Mouse (Mus musculus) midbrain, postnatal 0 days (tissue): ENCODE measurements around the gene Extl1. TPM values are rescaled to one million over a fixed set of nuclear protein-coding genes. Genes with fewer than 3 reads are reported as not detected.

Experiments used
- ATAC-seq: fragments of 200-750 bp; cut with Nextera tagmentation; 2 replicates; pipeline ENCODE4 v1.8.0; 2017; ENCODE audit warnings: moderate number of reproducible peaks, mild to moderate bottlenecking, moderate TSS enrichment, moderate library complexity; ENCODE audit not compliant: low FRiP score
- DNase-seq: peaks from one replicate; pipeline ENCODE4 v3.0.0-alpha.2; 2015; ENCODE audit warnings: low spot score
- H3K27ac ChIP-seq: fragments of 300-500 bp; sonication (generic); 2 replicates; pipeline ENCODE4 v1.5.1; 2014; ENCODE audit warnings: low read depth, mild to moderate bottlenecking, low read length, mixed read lengths
- H3K27me3 ChIP-seq: fragments of 300-500 bp; sonication (generic); 2 replicates; pipeline ENCODE4 v1.6.1; 2014; ENCODE audit warnings: low read length, control low read depth, mixed read lengths; ENCODE audit not compliant: insufficient read depth
- H3K36me3 ChIP-seq: fragments of 300-500 bp; sonication (generic); 2 replicates; pipeline ENCODE4 v1.6.1; 2014; ENCODE audit warnings: low read length, control low read depth, mixed read lengths; ENCODE audit not compliant: insufficient read depth
- H3K4me1 ChIP-seq: fragments of 300-500 bp; sonication (generic); 2 replicates; pipeline ENCODE4 v1.6.1; 2014; ENCODE audit warnings: mild to moderate bottlenecking, control low read depth, antibody characterized with exemption, low read length, mixed read lengths; ENCODE audit not compliant: insufficient read depth
- H3K4me2 ChIP-seq: fragments of 300-500 bp; sonication (generic); 2 replicates; pipeline ENCODE4 v1.6.1; 2014; ENCODE audit warnings: low read depth, mild to moderate bottlenecking, low read length, mixed read lengths; ENCODE audit not compliant: poor library complexity, severe bottlenecking
- H3K4me3 ChIP-seq: fragments of 300-500 bp; sonication (generic); 2 replicates; pipeline ENCODE4 v1.5.1; 2014; ENCODE audit warnings: low read depth, mild to moderate bottlenecking, low read length, moderate library complexity
- H3K9ac ChIP-seq: fragments of 300-500 bp; sonication (generic); replicated peaks from 2 replicates; pipeline ENCODE4 v1.6.1; 2014; ENCODE audit warnings: mild to moderate bottlenecking, low read length, moderate library complexity, mixed read lengths; ENCODE audit not compliant: poor library complexity, severe bottlenecking
- H3K9me3 ChIP-seq: fragments of 300-500 bp; sonication (generic); 2 replicates; pipeline ENCODE4 v1.6.1; 2016; ENCODE audit warnings: low read length, control low read depth
- CTCF ChIP-seq: IDR thresholded peaks from 2 replicates; pipeline ENCODE4 v1.5.1; 2016; ENCODE audit warnings: antibody characterized with exemption, mild to moderate bottlenecking
- WGBS: fragments of 180-500 bp; shearing (Covaris S2); extraction: QIAGEN DNeasy Blood & Tissue Kit; methylation state at CpG from one replicate; pipeline ENCODE4 v1.1.7; 2014; 5-methylcytosine and 5-hydroxymethylcytosine counted together
- polyA plus RNA-seq: library from polyadenylated mRNA; unstranded; fragments of >200 nt; fragmentation: Nextera tagmentation; extraction: Ambion mirVana; gene quantifications from 2 replicates; pipeline ENCODE4 v1.2.1, GENCODE M21; 2015
- total RNA-seq: library from RNA; depleted of rRNA; stranded (reverse); fragments of >200 nt; gene quantifications from 2 replicates; pipeline ENCODE4 v1.2.3, GENCODE M21; 2014

Gene Extl1
- total and polyA plus RNA-seq, 2 experiments from 2014 or later, result 0.79 to 2.1 TPM

DNA sequence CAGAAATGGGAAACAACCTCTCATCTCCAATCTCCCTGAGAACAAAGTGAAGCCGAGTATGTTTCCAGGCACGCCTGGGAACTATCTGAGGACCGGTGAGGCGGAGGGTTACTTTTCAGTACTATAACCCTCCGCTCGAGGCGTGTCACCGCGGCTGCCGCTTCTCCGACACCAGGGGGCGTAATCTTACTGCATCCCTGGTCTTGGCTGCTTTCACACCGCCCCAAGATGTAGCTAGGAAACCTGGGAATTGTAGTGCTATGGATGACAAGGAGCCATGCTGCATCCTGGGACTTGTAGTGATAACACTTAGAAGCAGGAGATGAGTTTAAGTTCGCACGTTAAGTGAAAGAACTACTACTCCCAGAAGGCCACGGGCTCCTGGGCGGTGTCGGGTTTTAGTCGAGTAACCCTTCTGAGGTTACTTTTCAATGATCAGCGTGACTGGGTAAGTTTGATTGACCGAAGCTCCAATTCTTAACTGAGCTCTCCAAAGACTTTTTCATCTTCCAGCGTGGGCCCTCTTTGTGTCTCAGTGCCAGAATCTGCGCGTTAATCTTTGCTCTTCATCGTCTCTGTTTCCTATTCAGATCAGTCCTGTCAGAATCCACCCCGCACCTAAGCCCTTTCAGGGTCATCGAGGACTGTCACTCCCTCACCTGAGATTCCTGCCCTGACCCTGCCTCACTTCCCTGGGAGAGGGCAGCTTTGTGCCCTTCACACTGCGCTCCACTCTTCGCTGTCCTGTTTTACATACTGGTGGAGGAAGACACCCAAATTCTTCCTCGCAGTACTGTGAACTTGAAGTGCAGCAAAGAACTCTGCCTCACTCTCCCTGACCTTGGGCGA, 12.6 kb upstream of the Extl1 start, which contains the start of gene Pafah2:
TSS of gene Pafah2 (plus strand) at position 344 of the 849 bp plus-strand sequence.
- ATAC-seq (peak; percentile 96), DNase-seq (peak; percentile 100)
- H3K9me3 ChIP-seq, result no peaks in the 10 kb centered on the region
- H3K4me3 ChIP-seq, result peak within 1 kb of the TSS; percentile 41
- H3K27me3 ChIP-seq, result no peaks in the 10 kb centered on the region
- peak within 1 kb of the TSS; percentile 57 for H3K9ac ChIP-seq
- H3K4me2 ChIP-seq, result peak within 1 kb of the TSS; percentile 82
- no peaks in the 10 kb centered on the region for H3K4me1 ChIP-seq
- WGBS, result under 1% methylated on average over 31 of the region's 31 CpGs
- peak within 1 kb of the TSS; percentile 83 for H3K27ac ChIP-seq
- no peaks in the 10 kb centered on the region for H3K36me3 ChIP-seq
- TF ChIP-seq CTCF, result peak; percentile 99

DNA sequence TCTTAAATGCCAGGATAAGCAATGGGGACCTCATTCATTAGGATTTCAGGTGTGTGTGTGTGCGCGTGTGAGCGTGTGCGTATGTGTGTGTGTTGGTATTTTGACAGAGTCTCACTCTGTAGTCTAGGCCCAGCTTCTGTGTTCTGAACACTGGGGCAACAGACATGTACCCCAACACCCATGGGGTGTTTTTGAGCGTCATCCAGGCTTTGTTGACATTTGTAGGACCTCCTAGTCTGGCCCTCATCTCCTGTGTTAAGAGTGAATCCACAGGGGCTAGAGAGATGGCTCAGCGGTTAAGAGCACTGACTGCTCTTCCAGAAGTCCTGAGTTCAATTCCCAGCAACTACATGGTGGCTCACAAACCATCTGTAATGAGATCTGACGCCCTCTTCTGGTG, 11.5 kb upstream of the Extl1 start:
- Histone ChIP-seq H3K9me3 (no peaks in the 10 kb centered on the region), H3K27me3 (no peaks in the 10 kb centered on the region), H3K4me2 (no peak overlapping the region), H3K4me1 (no peaks in the 10 kb centered on the region), H3K27ac (no peak overlapping the region), H3K36me3 (no peaks in the 10 kb centered on the region), H3K4me3 (no peak overlapping the region), H3K9ac (no peak overlapping the region)
- 96% methylated on average over 7 of the region's 7 CpGs for WGBS
- TF ChIP-seq CTCF, result no peak
- ATAC-seq (no peak), DNase-seq (no peak)

DNA sequence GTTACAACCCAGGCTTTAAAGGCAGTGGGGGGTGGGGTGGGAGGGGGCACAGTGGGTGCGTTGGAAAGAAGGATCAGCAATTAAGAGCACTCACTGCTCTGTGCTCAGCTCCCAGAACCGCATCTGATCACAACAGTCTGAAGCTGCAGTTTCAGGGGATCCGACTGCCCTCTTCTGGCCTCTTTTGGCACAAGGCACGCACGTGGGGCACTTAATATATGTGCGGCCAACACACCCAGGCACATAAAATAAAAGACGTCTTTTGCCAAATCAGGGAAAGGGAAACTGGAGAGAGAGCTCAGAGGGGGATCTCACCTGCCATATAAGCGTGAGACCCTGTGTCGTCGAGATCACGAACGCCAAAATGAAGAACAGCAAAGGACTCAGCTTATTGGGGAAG, 9.4 kb upstream of the Extl1 start:
- Histone ChIP-seq H3K9me3 (no peaks in the 10 kb centered on the region), H3K27me3 (no peaks in the 10 kb centered on the region), H3K4me1 (no peaks in the 10 kb centered on the region), H3K36me3 (no peaks in the 10 kb centered on the region), H3K4me2 (peak overlapping the region; percentile 12; the same call in 1 of the 2 replicates), H3K9ac (no peak overlapping the region), H3K27ac (no peak overlapping the region), H3K4me3 (no peak overlapping the region)
- peak; percentile 60 for DNase-seq
- 22% methylated on average over 12 of the region's 12 CpGs for WGBS
- peak; percentile 70 for TF ChIP-seq CTCF
- no peak for ATAC-seq

DNA sequence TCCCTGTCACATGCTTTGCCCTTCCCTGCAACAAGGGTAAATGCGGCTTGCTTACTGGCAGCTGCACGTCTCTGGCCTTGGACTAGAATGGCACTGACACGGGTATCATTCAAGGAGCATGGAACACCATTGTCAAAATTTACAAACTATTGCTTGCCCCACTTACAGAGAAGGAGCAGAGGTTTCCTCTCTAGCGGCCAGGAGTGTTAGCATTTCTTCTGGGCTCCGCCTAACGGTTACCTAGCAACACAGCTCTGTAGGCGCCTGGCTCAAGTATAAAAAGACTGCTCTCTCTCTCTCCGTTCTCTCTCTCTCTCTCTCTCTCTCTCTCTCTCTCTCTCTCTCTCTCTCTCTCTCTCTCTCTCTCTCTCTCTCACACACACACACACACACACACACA, 8.9 kb upstream of the Extl1 start:
- Histone ChIP-seq H3K4me1 (no peaks in the 10 kb centered on the region), H3K36me3 (no peaks in the 10 kb centered on the region), H3K4me2 (no peak overlapping the region; the same call in 1 of the 2 replicates), H3K27ac (no peak overlapping the region), H3K9me3 (no peaks in the 10 kb centered on the region), H3K9ac (no peak overlapping the region), H3K4me3 (no peak overlapping the region), H3K27me3 (no peaks in the 10 kb centered on the region)
- ATAC-seq, result no peak
- peak; percentile 73 for DNase-seq
- no peak for TF ChIP-seq CTCF
- WGBS, result 9% methylated on average over 8 of the region's 8 CpGs

GRCm38 (mm10) chr4:134391636-134392035, 8.0 kb upstream of the Extl1 start:
- no peak for TF ChIP-seq CTCF
- no peak overlapping the region for H3K9ac ChIP-seq
- no peaks in the 10 kb centered on the region for H3K4me1 ChIP-seq
- H3K36me3 ChIP-seq, result no peaks in the 10 kb centered on the region
- WGBS, result 80% methylated on average over 1 of the region's 1 CpGs
- DNase-seq, result no peak
- H3K9me3 ChIP-seq, result no peaks in the 10 kb centered on the region
- no peaks in the 10 kb centered on the region for H3K27me3 ChIP-seq
- H3K27ac ChIP-seq, result no peak overlapping the region
- no peak overlapping the region for H3K4me3 ChIP-seq
- no peak overlapping the region for H3K4me2 ChIP-seq
- ATAC-seq, result no peak

- ATAC-seq (no peak), DNase-seq (peak; percentile 63)
- H3K36me3 ChIP-seq, result no peaks in the 10 kb centered on the region
- H3K9me3 ChIP-seq, result no peaks in the 10 kb centered on the region
- no peak overlapping the region for H3K27ac ChIP-seq
- H3K4me1 ChIP-seq, result no peaks in the 10 kb centered on the region
- no peak overlapping the region for H3K9ac ChIP-seq
- TF ChIP-seq CTCF, result peak; percentile 81
- H3K4me3 ChIP-seq, result no peak overlapping the region
- no peak overlapping the region for H3K4me2 ChIP-seq
- H3K27me3 ChIP-seq, result no peaks in the 10 kb centered on the region
- WGBS, result 17% methylated on average over 5 of the region's 5 CpGs
These were observed 4.7 kb upstream of the Extl1 start for GRCm38 (mm10) chr4:134388397-134388796.
